Mouse (Mus musculus) heart, postnatal 0 days (tissue): ENCODE results near the gene Surf4. TPM values are rescaled to one million over a fixed set of nuclear protein-coding genes. Genes with fewer than 3 reads are reported as not detected.
"Not testable (repeated sequence)": the region's sequence is repeated elsewhere in the genome, so short reads cannot be mapped to it uniquely, and the experiment has no call there.

Experiments used
- ATAC-seq: fragments of 200-750 bp; cut with Nextera tagmentation; 2 replicates; pipeline ENCODE4 v1.8.0; 2017; ENCODE audit warnings: low read depth, moderate number of reproducible peaks, moderate library complexity; ENCODE audit not compliant: insufficient read depth
- DNase-seq: peaks from one replicate; pipeline ENCODE4 v3.0.0-alpha.2; 2016; ENCODE audit warnings: low spot score
- H3K27ac ChIP-seq: fragments of 300-500 bp; sonication (generic); 2 replicates; pipeline ENCODE4 v1.5.1; 2014; ENCODE audit warnings: low read depth, mild to moderate bottlenecking
- H3K27me3 ChIP-seq: fragments of 300-500 bp; sonication (generic); 2 replicates; pipeline ENCODE4 v1.6.1; 2014; ENCODE audit warnings: low read length, mixed read lengths; ENCODE audit not compliant: control insufficient read depth, insufficient read depth
- H3K36me3 ChIP-seq: fragments of 300-500 bp; sonication (generic); replicated peaks from 2 replicates; pipeline ENCODE4 v1.6.1; 2014; ENCODE audit warnings: low read length, mixed read lengths; ENCODE audit not compliant: control insufficient read depth, insufficient read depth
- H3K4me1 ChIP-seq: fragments of 300-500 bp; sonication (generic); 2 replicates; pipeline ENCODE4 v1.6.1; 2014; ENCODE audit warnings: antibody characterized with exemption; ENCODE audit not compliant: control insufficient read depth, insufficient read depth
- H3K4me2 ChIP-seq: fragments of 300-500 bp; sonication (generic); 2 replicates; pipeline ENCODE4 v1.6.1; 2014; ENCODE audit warnings: low read depth, mild to moderate bottlenecking, low read length, moderate library complexity
- H3K4me3 ChIP-seq: fragments of 300-500 bp; sonication (generic); 2 replicates; pipeline ENCODE4 v1.5.1; 2014; ENCODE audit warnings: low read depth, low read length
- H3K9ac ChIP-seq: fragments of 300-500 bp; sonication (generic); replicated peaks from 2 replicates; pipeline ENCODE4 v1.6.1; 2014; ENCODE audit warnings: low read depth, low read length, mixed read lengths
- H3K9me3 ChIP-seq: fragments of 300-500 bp; sonication (generic); replicated peaks from 2 replicates; pipeline ENCODE4 v1.6.1; 2016; ENCODE audit warnings: low read length; ENCODE audit not compliant: control insufficient read depth
- CTCF ChIP-seq: IDR thresholded peaks from 2 replicates; pipeline ENCODE4 v1.5.1; 2016; ENCODE audit warnings: antibody characterized with exemption, control low read depth, low read depth
- EP300 ChIP-seq: IDR thresholded peaks from 2 replicates; pipeline ENCODE4 v1.6.1; 2016; ENCODE audit warnings: antibody characterized with exemption, low read depth
- WGBS: fragments of 180-500 bp; shearing (Covaris S2); extraction: QIAGEN DNeasy Blood & Tissue Kit; methylation state at CpG from one replicate; pipeline ENCODE4 v1.1.7; 2014; 5-methylcytosine and 5-hydroxymethylcytosine counted together
- polyA plus RNA-seq: library from polyadenylated mRNA; unstranded; fragments of >200 nt; fragmentation: Nextera tagmentation; extraction: Ambion mirVana; gene quantifications from 2 replicates; pipeline ENCODE4 v1.2.1, GENCODE M21; 2015
- total RNA-seq: library from RNA; depleted of rRNA; stranded (reverse); fragments of >200 nt; gene quantifications from 2 replicates; pipeline ENCODE4 v1.2.3, GENCODE M21; 2014; ENCODE audit warnings: low replicate concordance; rRNA removed

The Surf4 gene
- total and polyA plus RNA-seq, 2 experiments from 2014 or later, result 131 to 189 TPM

- H3K4me1 ChIP-seq, result peaks cover 12% of the 10 kb centered on the region
- no peak for TF ChIP-seq CTCF
- TF ChIP-seq EP300, result no peak
Observed at GRCm38 (mm10) chr2:26900731-26901130, 33.0 kb downstream of the Surf4 start.

GRCm38 (mm10) chr2:26895898-26896297, 37.8 kb downstream of the Surf4 start:
- Histone ChIP-seq H3K9ac (no peak overlapping the region), H3K9me3 (no peaks in the 10 kb centered on the region), H3K27me3 (no peaks in the 10 kb centered on the region), H3K4me2 (no peak overlapping the region), H3K4me1 (no peaks in the 10 kb centered on the region), H3K4me3 (no peak overlapping the region), H3K36me3 (peaks cover 77% of the 10 kb centered on the region), H3K27ac (no peak overlapping the region)
- WGBS, result 86% methylated on average over 4 of the region's 4 CpGs
- ATAC-seq (no peak), DNase-seq (no peak)
- TF ChIP-seq EP300 (no peak), CTCF (no peak)

More at GRCm38 (mm10) chr2:26900731-26901130, 33.0 kb downstream of the Surf4 start:
- Histone ChIP-seq H3K36me3 (peaks cover 42% of the 10 kb centered on the region), H3K9me3 (no peaks in the 10 kb centered on the region), H3K9ac (no peak overlapping the region), H3K27me3 (no peaks in the 10 kb centered on the region), H3K27ac (no peak overlapping the region), H3K4me2 (no peak overlapping the region), H3K4me3 (no peak overlapping the region)
- 46% methylated on average over 1 of the region's 1 CpGs for WGBS
- DNase-seq, result no peak
- ATAC-seq, result no peak

GRCm38 (mm10) chr2:26886170-26886569, 47.6 kb downstream of the Surf4 start:
- WGBS, result 71% methylated on average over 4 of the region's 4 CpGs
- H3K9me3 ChIP-seq, H3K4me1 ChIP-seq, H3K4me3 ChIP-seq, H3K9ac ChIP-seq, H3K27ac ChIP-seq, ATAC-seq, H3K4me2 ChIP-seq, H3K27me3 ChIP-seq, DNase-seq: not testable (repeated sequence)
- H3K36me3 ChIP-seq, result peaks cover 25% of the 10 kb centered on the region

- not testable (repeated sequence) for H3K9ac ChIP-seq, H3K27me3 ChIP-seq, DNase-seq, H3K27ac ChIP-seq, ATAC-seq, H3K4me3 ChIP-seq, H3K9me3 ChIP-seq, H3K4me1 ChIP-seq, H3K4me2 ChIP-seq
- peaks cover 19% of the 10 kb centered on the region for H3K36me3 ChIP-seq
- WGBS, result 92% methylated on average over 2 of the region's 2 CpGs
Observed at GRCm38 (mm10) chr2:26885541-26885940, 48.2 kb downstream of the Surf4 start.

GRCm38 (mm10) chr2:26878571-26878970, 55.2 kb downstream of the Surf4 start:
- Histone ChIP-seq H3K4me2 (no peak overlapping the region), H3K9ac (no peak overlapping the region), H3K9me3 (peaks cover 3% of the 10 kb centered on the region; the same call in 1 of the 2 replicates), H3K4me3 (no peak overlapping the region), H3K27me3 (no peaks in the 10 kb centered on the region), H3K27ac (no peak overlapping the region), H3K36me3 (no peaks in the 10 kb centered on the region), H3K4me1 (no peaks in the 10 kb centered on the region)
- DNase-seq, result no peak
- ATAC-seq, result no peak
- TF ChIP-seq EP300 (no peak), CTCF (no peak)

GRCm38 (mm10) chr2:26870666-26871065, 63.1 kb downstream of the Surf4 start:
- no peak overlapping the region for H3K4me3 ChIP-seq
- ATAC-seq (no peak), DNase-seq (no peak)
- no peaks in the 10 kb centered on the region for H3K36me3 ChIP-seq
- H3K4me2 ChIP-seq, result no peak overlapping the region
- WGBS, result 49% methylated on average over 6 of the region's 6 CpGs
- no peak overlapping the region for H3K9ac ChIP-seq
- H3K27me3 ChIP-seq, result no peaks in the 10 kb centered on the region
- no peak for TF ChIP-seq CTCF
- TF ChIP-seq EP300, result no peak
- H3K27ac ChIP-seq, result no peak overlapping the region
- no peaks in the 10 kb centered on the region for H3K9me3 ChIP-seq
- H3K4me1 ChIP-seq, result no peaks in the 10 kb centered on the region

Other genes with a start within 250 kb of the Surf4 start
- not detected in 2 replicates for gene Abo, start 68.9 kb downstream of the Surf4 start, total RNA-seq
- gene Abo, start 68.9 kb downstream of the Surf4 start, polyA plus RNA-seq, result not detected in 2 replicates
- 6.0 and 7.3 TPM in 2 replicates for gene Surf6, start 31.0 kb downstream of the Surf4 start, total RNA-seq
- 9.8 and 10.5 TPM in 2 replicates for gene Surf6, start 31.0 kb downstream of the Surf4 start, polyA plus RNA-seq
- 35.2 and 55.0 TPM in 2 replicates for gene Med22, start 23.3 kb downstream of the Surf4 start, total RNA-seq
- 38.0 and 38.4 TPM in 2 replicates for gene Med22, start 23.3 kb downstream of the Surf4 start, polyA plus RNA-seq
- gene Rpl7a, start 23.2 kb downstream of the Surf4 start, total RNA-seq, result 1,073 and 1,113 TPM in 2 replicates
- 340 and 347 TPM in 2 replicates for gene Rpl7a, start 23.2 kb downstream of the Surf4 start, polyA plus RNA-seq
- gene Surf2, start 17.6 kb downstream of the Surf4 start, total RNA-seq, result 5.4 and 9.7 TPM in 2 replicates
- gene Surf2, start 17.6 kb downstream of the Surf4 start, polyA plus RNA-seq, result 26.8 and 29.0 TPM in 2 replicates
- gene Surf1, start 17.4 kb downstream of the Surf4 start, total RNA-seq, result 32.9 and 42.7 TPM in 2 replicates
- gene Surf1, start 17.4 kb downstream of the Surf4 start, polyA plus RNA-seq, result 41.4 and 44.3 TPM in 2 replicates
- gene Stkld1, start 119 bp upstream of the Surf4 start, total RNA-seq, result not detected in 2 replicates
- gene Stkld1, start 119 bp upstream of the Surf4 start, polyA plus RNA-seq, result 0.19 and 0.25 TPM in 2 replicates
- 9.7 and 22.9 TPM in 2 replicates for gene Rexo4, start 30.5 kb upstream of the Surf4 start, total RNA-seq
- gene Rexo4, start 30.5 kb upstream of the Surf4 start, polyA plus RNA-seq, result 13.3 and 16.2 TPM in 2 replicates
- gene Adamts13, start 39.5 kb upstream of the Surf4 start, total RNA-seq, result not detected in 2 replicates
- gene Adamts13, start 39.5 kb upstream of the Surf4 start, polyA plus RNA-seq, result not detected in 2 replicates
- gene Cacfd1, start 76.0 kb upstream of the Surf4 start, total RNA-seq, result 11.9 and 26.6 TPM in 2 replicates
- 34.6 and 37.3 TPM in 2 replicates for gene Cacfd1, start 76.0 kb upstream of the Surf4 start, polyA plus RNA-seq
- 0.66 and 0.80 TPM in 2 replicates for gene Slc2a6, start 94.1 kb upstream of the Surf4 start, total RNA-seq
- gene Slc2a6, start 94.1 kb upstream of the Surf4 start, polyA plus RNA-seq, result 0.10 and 0.14 TPM in 2 replicates
- not detected in 2 replicates for gene Mymk, start 138.3 kb upstream of the Surf4 start, total RNA-seq
- gene Mymk, start 138.3 kb upstream of the Surf4 start, polyA plus RNA-seq, result 0.08 and 0.10 TPM in 2 replicates
- 17.7 and 21.9 TPM in 2 replicates for gene Adamtsl2, start 145.5 kb upstream of the Surf4 start, total RNA-seq
- 7.2 and 7.7 TPM in 2 replicates for gene Adamtsl2, start 145.5 kb upstream of the Surf4 start, polyA plus RNA-seq
- 0.23 and 0.93 TPM in 2 replicates for gene Fam163b, start 208.6 kb upstream of the Surf4 start, total RNA-seq
- 0.36 and 0.40 TPM in 2 replicates for gene Fam163b, start 208.6 kb upstream of the Surf4 start, polyA plus RNA-seq
- not detected in 2 replicates for gene Dbh, start 231.3 kb upstream of the Surf4 start, total RNA-seq
- gene Dbh, start 231.3 kb upstream of the Surf4 start, polyA plus RNA-seq, result 1.7 TPM in 2 replicates